ENCODE assay signal across 16 mouse cellular contexts in the genomic region with DNA sequence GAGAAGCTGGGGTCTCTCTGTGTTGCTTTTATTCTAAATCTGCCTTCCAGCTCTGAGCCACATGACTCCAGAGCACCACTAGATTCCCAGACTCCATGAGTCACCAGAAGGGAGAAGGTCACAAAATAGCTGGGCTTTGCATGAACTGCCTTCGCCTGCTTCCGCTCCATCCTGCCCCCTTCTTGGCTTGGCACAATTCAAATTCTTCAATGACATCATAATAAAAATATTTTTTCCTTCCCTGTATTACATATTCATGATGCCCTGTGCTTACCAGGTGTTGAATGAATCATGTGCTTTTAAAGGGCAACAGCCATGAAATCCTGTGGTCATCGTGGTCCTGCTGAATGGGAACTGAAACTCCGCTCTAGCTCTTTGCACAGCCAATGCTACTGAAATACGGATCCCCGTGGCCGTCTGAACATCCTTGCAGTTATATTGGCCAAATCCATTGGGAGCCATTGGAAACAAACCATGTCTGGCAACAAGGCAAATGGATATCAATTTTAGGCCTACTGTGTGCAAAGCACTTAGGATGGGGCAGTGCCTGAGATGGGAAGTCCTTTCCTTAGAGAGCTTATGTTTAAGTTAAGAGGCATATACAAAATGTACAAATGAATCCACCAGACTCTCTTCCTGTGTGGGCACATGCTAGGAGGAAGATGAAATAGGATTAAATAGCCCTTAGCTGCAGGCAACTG.
DNase-seq lines count a peak whose midpoint lies in the region; ATAC-seq lines count a peak whose summit lies in the region.
"Had no signal": no experiment of that assay in that cellular context is flagged by ENCODE, and none has a peak within 500 bp of the region (broad histone marks: within the 10 kb centered on the region; RNA-seq: fewer than 3 reads in every experiment).

No protein-coding gene starts in this region.

- no peak overlapping the region for H3K4me2 ChIP-seq in midbrain, embryonic 15.5 days
- H3K4me2 ChIP-seq: heart, embryonic 11.5 days; intestine, embryonic 15.5 days; limb, embryonic 15.5 days had no signal

- H3K36me3 ChIP-seq in midbrain, embryonic 15.5 days (replicated peaks), result no peaks in the 10 kb centered on the region
- H3K36me3 ChIP-seq: forebrain, embryonic 10.5 days; G1E; intestine, embryonic 15.5 days; limb, embryonic 15.5 days had no signal

- H3K4me1 ChIP-seq in midbrain, embryonic 15.5 days, result no peaks in the 10 kb centered on the region
- H3K4me1 ChIP-seq: intestine, embryonic 15.5 days; limb, embryonic 15.5 days; megakaryocyte, embryonic 14.5 days had no signal

- DNase-seq in spleen, postnatal 36 days (ENCODE audit: low spot score in 2 of 2), result peak; percentile 5 to 13
- DNase-seq in spleen, adult 18-20 months, result no peak
- DNase-seq in adrenal gland, postnatal 10 days, result peak; percentile 18
- peak; percentile 31 for DNase-seq in lung, postnatal 25 days (ENCODE audit: low spot score)
- no peak for DNase-seq in embryo, embryonic 11 days
- DNase-seq in layer of hippocampus, adult 9-11 months, result no peak
- DNase-seq: cerebellum, adult 9-10 months; heart, postnatal 4 days; kidney, postnatal 10 days had no signal

- H3K27ac ChIP-seq in midbrain, embryonic 15.5 days, result no peak overlapping the region
- H3K27ac ChIP-seq: forebrain, embryonic 10.5 days; intestine, embryonic 15.5 days; limb, embryonic 15.5 days had no signal

- 88% methylated on average over 7 of the region's 7 CpGs for WGBS in midbrain, embryonic 15.5 days

- no peak for ATAC-seq in midbrain, embryonic 15.5 days (replicated peaks)
- ATAC-seq: intestine, embryonic 15.5 days had no signal

- no peaks in the 10 kb centered on the region for H3K27me3 ChIP-seq in midbrain, embryonic 15.5 days (replicated peaks)
- H3K27me3 ChIP-seq: intestine, embryonic 15.5 days; limb, embryonic 15.5 days; megakaryocyte, embryonic 14.5 days had no signal

- no peak overlapping the region for H3K4me3 ChIP-seq in midbrain, embryonic 15.5 days
- H3K4me3 ChIP-seq: forebrain, embryonic 10.5 days; intestine, embryonic 15.5 days; limb, embryonic 15.5 days; megakaryocyte, embryonic 14.5 days had no signal

- H3K9ac ChIP-seq in midbrain, embryonic 15.5 days, result no peak overlapping the region
- H3K9ac ChIP-seq: intestine, embryonic 15.5 days; limb, embryonic 15.5 days had no signal

- H3K9me3 ChIP-seq in midbrain, embryonic 15.5 days, result no peaks in the 10 kb centered on the region
- H3K9me3 ChIP-seq: forebrain, embryonic 10.5 days; G1E; intestine, embryonic 15.5 days; limb, embryonic 15.5 days; megakaryocyte, embryonic 14.5 days had no signal

Comparison
In these comparisons a context has a peak if more than half of its experiments do, and no peak if none do; other contexts are left out.
1. DNase-seq: peak in spleen, postnatal 36 days (2 of 2), adrenal gland, postnatal 10 days (single experiment) and lung, postnatal 25 days (single experiment); none in spleen, adult 18-20 months (0 of 2), embryo, embryonic 11 days (single experiment) and layer of hippocampus, adult 9-11 months (single experiment).